Mouse (Mus musculus) 416B (cell line): Measurements from ENCODE around the gene Anxa6.
A peak's percentile ranks its signal among the peaks of the same experiment; 100 is the strongest.

ENCODE experiments used
- DNase-seq: peaks from one replicate; pipeline ENCODE4 v3.0.0; 2011; ENCODE audit warnings: low read depth

The Anxa6 gene

DNA sequence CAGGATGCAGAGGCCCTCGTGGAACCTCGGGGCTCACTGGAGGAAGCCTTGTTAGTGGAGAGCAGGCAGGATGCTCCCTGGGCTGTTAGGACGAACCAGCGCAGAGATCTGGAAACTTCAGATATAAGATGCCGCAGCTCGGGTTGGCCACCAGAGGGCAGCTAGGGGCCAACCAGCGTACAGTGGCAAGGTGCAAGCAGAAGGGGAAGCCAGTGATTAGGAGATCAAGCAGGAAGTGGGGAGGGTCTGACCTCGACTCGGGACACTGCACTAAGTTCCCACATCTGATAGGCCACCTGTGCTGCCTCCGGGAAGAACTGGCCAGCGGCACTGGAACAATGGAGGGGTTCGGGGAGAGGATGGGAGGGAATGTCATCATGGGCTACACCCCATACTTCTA, 35.0 kb downstream of the Anxa6 start:
- peak; percentile 76 for DNase-seq

DNA sequence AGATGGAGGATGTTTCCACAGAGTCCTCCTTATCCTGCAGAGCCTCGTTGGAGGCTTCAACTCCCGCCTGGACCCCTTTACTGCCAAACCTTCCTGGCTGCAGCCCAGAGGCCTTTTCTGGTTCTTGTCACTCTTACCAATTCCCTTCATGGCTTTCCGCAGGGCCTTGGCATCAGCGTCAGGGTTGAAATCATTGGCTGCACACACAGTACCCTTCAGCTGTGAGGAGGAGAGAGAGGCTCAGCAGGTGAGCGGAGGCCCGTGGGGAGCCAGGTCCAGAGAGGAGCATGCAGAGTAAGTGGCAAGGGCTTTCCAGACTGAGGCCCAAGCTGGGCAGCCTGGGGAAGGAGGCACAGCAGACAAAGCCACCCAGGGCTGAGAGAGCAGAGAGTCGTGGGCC, 37.1 kb downstream of the Anxa6 start:
- no peak for DNase-seq

DNA sequence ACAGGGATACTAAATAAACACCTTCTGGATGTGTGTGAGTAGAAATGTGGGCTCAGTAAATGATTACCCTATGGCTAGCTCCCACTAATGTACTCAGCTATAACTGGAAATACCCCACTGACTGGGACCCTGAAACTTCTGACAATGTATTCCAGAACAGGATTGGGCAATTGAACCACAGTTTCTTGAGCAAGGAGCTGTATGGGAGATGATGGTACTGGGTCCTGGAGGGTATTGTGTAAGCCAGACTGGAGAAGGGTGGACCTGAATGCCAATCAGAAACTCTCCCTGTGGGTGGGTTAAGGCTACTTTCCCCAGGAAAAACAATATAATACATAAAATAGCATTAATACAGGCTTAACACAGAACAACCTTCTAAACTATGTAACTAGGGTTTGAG, 43.3 kb downstream of the Anxa6 start:
- no peak for DNase-seq

DNA sequence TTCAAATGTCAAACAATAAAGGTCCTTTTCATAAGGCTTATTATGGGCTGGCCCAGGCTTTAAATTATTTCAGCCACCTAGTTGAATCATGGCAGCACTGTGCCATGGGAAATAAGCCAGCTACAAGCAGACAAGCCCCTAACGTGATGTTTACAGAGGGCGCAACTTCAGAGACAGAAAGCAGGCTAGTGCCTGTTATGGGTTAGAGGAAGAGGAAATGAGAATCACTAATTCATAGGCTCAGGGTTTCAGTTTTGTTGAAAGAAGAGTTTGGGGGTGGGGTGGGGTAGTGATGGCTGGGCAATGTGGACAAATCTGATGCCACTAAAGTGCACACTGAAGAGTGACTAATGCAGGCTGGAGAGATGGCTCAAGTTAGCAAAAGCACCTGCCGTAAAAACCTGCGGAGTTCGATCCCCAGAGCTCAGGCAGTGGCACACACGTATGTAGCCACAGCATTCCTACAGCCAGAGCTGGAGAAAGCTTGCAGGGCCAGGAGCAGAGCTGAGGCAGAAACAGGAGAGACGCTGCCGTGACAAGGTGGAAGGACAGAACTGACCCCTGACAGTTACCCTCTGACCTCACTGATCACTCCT, 44.4 kb downstream of the Anxa6 start:
- no peak for DNase-seq

DNA sequence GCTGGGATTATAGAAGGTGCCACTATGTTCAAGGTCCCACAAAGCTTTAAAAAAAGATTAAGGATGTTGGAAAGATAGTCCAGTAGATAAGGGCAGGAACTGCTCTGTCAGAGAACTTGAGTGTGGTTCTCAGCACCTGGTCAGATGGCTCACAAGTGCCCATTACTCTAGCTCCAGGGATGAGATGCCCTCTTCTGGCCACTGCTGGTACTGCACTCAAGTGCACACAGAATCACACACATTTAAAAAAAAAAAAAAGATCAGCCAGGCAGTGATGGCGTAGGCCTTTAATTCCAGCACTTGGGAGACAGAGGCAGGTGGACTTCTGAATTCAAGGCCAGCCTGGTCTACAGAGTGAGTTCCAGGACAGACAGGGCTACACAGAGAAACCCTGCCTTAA, 45.3 kb downstream of the Anxa6 start:
- peak; percentile 61 for DNase-seq

DNA sequence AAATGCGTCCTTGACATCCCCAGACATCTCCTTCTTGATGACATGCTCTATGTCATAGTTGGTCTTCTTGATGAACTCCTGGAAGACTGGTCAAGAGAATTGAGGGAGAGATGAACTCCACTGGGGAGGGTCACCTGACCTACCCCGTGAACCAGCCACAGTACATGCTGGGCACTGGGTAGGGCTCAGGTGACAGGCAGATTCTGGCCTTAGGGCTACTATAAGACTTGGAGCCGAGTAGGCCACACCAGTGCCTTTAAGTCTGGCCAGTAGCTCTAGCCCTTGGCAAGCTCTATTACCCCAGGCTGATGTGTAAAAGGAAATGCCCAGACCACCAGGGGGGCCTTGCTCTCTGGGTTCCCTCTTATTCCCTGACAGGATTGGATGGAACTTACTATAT, 48.2 kb downstream of the Anxa6 start:
- DNase-seq = no peak

DNA sequence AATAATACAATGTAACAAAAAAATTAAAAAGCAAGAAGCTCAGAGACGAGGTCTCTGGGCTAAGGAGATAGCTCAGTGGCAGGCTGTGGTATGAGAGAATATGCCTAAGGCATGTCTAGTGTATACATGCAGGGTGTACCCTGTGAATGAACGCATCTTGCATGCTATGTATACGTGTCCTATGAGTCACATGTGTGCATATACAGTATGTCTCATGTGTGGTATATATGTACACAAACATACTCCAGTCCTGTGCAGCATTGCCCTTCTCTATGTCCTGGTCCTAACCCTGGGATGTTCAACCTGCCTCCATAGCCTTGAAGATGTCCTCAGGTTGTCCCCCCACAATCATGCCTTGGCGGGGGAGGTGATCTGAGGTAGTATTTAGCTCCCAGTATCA, 48.7 kb downstream of the Anxa6 start:
- no peak for DNase-seq

DNA sequence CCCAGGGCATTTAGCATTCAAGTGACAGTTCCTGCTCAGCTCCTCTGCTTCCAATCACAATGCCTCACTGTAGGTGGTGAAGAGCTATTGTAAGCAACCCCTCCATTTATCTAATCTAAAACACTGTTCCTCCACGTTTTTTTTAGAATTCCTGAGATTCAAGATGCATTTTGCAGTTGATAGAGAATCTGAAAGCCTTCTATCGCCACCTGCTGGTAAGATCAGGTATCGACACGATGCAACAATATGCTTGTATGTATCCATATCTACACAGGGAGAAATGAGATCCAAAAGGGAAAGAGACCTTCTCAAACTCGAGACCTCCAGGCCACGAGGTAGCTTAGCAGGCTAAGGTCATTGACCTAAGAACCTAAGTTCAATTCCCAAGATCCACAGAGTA, 49.2 kb downstream of the Anxa6 start:
- DNase-seq = peak; percentile 84

DNA sequence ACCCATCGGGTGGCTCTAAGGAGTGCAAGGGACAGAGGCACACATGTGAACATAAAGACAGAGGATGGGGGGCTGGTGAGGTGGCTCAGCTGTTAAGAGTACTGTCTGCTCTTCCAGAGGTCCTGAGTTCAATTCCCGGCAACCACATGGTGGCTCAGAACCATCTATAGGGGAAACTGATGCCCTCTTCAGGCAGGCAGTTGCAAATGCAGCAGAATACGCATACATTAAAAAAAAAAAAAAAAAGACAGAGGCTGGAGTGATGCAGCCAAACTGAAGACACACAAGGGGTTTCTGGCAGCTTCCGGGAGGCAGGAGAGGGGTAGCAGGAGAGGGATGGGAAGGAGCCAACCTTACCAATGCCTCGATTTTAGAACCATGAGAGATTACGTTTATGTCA, 50.7 kb downstream of the Anxa6 start:
- DNase-seq = no peak

DNA sequence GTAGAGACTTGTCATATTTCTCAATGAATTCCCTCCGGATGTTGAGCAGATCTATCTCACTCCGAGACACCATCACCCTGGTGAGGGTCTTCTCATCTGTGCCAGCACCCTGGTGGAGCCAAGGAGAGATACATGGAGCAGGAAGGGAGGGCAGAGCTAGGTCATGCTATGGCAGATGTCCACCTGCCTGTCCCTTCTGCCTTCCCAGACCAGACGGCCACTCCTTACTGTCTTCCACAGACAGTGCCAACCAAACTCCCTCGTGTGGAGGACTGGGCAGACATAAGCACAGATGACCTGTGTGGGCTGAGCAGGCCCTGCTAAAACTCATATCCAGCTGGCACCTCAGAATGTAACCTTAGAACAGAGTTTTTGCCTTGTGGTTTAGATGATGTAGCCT, 51.6 kb downstream of the Anxa6 start:
- DNase-seq = no peak

DNA sequence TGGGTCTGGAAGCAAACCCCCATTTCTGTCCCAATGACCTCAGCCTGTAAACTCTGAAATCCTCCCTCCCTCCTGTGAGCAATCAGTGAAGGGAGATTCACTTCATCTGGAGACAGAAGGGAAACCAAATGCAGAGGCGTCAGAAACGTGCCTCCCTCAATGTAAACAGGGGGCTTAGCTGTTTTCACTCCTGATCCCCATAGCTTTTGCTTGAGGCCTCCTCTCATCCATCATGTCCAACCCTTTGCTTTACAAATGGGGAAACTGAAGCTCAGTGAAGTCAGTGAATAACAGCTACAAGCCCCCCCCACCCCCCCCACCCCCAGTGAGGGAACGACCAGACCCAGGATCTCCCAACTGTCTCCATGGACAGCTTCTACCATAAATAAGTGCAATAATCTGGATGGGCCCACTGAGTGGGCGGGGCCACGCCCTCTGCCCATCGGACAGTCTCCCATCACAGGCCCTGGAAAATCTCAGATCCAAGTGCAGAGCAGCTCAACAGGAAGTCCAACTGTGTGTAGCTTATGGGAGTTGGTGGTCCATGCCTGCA, 55.8 kb downstream of the Anxa6 start:
- DNase-seq = no peak

DNA sequence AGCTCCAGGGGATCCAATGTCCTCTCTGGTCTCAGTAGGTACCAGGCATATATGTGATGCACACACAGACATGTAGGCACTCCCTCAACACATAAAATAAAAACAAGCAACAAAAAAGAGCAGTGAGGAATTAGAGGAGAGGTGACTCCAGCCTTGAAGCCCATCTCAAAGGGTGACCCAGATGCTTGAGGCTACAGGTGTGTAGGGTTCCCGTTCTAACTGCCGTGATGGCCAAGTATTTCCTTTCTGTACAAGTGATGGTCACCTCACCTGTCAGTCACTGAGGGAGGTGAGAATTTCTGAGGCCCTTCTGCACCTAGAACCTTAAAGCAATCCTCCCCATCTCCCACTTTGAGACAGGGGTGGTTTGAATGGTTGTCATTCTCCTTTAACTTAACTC, 56.9 kb downstream of the Anxa6 start:
- no peak for DNase-seq

DNA sequence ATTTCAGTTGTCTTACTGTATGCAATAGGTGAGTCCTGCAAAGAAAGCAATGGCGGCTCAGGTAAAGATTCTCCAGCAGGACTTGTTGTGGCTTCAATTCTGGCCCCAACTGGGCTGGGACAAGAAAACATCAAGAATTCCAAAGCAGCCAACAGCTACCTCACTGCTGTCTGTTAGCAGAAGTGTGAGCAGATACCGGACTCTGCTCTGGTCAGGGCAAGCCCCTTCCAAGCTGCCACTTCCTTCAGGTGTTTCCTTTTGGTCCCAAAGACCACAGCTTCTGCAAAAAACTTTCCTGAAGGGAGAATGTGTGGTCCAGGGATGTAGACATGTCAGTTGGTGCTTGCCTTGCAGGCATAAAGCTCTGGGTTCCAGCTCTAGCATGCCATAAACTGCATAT, 57.5 kb downstream of the Anxa6 start:
- DNase-seq = peak; percentile 86

DNA sequence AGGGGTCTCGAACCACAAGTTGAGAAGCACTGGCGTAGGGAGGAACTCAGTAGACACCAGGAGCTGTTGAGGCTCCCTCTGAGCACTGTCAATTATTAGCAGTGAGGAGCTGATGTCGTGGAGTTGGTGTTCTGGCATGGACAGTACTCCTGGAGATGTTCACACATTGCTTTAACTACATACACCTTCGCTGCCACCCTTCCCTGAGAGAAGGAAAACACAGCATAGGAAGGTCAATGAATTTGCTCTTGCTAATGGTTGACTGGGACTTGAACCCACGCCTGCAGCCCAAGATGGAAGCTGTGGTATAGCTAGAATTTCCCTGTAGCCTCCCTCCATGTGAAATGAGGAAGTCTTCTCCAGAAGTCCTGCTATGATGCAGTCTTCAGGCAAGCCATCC, 57.9 kb downstream of the Anxa6 start:
- no peak for DNase-seq

DNA sequence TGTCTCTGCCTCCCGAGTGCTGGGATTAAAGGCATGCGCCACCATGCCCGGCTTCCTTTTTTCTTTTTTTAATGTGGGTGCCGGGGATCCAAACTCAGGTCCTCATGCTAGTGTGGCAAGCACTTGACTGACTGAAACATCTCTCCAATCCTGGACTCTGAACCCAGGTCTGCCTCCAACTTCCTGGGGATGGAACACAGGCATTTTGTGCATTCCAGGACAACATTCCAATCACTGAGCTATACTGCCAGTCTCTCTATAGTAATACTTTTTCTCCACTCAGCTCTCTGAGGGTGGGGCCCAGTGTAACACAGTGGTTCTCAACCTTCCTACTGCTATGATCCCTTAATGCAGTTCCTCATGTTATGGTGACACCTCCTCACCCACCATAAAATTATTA, 58.6 kb downstream of the Anxa6 start:
- no peak for DNase-seq

DNA sequence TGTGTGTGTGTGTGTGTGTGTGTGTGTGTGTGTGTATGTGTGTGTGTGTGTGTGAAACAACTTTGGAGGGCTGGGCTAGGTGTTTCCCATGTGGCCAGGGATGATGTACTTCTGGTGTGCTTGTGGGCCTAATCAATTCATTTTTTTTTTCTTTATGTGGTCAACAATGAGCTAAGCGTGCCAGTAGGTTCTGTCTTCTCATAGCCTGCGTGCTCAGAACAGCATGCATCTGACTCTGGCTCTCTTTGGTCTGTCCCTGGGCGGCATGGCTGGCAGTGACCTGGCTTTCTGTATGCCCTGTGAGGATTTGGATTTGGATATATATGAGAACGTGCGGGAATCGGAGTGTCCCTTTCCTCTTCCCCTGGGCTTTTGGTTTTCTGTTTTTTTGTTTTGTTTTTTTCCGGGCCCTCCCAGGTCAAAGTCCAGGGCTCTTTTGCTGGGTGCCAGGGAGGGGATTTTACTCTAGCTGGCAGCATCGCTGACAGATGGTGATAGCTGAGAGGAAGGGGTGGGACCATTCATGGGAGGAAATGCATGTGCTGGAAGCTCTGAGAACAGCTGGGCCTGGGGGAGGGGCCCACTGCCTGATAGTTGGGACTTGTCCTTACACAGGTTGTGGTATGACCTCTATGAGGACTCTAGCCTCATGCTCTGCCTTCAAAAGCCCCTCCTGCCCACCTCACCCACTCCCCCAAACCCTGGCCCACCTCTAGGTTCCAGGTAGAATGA, 59.6 kb downstream of the Anxa6 start:
- peak; percentile 78 for DNase-seq

DNA sequence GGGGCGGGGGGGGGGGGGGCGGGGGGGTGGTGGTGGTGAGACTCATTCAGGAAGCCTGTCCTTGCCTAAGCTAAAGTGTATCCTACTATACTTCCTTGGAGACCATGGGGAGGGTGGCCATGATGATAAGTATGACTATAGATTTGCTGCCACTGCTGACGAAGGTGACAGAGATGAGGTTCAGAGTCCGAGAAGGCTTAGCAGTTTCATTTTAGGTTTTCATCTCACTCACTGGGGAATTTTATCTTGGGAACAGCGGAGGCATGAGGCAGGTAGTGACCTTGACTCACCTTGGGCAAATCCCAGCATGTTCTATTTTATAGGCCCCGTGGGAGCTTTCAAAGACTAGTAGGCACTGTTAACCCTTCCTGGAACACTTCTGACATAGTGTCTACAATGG, 60.5 kb downstream of the Anxa6 start:
- DNase-seq = no peak

DNA sequence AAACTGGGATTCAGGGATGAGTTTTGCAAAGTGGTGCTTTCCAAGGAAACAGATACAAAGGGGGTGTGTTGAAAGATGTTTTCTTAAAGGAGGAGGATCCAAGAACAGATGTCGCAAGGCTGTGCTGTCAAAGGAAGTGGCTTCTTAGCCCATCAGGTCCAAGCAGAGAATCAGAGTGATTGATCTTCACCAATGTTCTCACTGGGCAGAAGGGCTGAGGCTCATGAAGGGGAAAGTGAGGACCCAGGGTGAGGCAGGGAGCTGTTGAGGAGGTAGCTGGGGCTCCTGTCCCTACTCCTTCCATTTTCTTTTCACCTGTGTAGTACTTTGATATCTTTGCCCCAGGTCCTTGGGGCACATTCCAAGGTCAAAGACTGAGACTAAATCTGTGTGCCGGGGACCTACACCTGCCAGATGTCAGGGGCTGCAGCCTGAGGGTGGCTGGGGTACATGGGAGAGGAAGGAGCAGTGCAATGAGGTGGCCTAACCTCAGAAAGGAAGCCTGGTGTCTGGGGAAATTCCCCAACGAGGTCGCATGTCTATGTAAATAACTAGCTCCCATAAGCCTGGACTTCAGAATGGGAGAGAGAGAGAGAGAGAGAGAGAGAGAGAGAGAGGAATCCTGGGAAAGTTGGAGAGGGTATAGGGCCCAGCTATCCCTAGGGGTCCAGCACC, 61.1 kb downstream of the Anxa6 start:
- DNase-seq = peak; percentile 59

DNA sequence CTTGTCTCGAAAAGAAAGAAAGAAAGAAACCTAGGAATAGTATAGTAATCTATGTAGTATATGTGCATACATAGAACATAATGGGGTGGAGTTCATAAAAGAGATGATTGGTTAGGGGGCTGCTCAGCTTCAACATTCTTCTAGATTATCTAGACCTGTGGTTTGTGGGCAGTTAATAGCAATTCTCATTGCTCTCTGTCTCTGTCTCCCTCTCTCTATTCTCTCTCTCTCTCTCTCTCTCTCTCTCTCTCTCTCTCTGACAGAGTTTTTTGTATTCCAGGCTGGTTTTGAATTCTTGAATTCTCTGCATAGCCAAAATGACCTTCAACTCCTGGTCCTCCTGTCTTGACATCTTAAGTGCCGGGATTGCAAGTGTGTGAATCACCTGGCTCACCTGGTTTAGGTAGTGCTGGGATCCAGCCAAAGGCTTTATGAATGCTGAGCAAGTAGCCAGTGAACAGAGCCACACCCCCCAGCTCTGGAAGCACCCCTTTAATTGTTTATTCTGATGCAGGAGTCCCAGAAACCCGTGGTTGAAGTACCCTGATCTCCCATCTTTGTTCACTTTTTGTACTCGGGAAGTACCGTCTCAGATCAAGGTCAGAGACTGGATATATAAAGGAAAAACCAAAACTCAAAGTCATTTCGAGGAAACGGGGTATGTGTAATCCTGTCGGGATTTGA, 61.7 kb downstream of the Anxa6 start:
- no peak for DNase-seq

DNA sequence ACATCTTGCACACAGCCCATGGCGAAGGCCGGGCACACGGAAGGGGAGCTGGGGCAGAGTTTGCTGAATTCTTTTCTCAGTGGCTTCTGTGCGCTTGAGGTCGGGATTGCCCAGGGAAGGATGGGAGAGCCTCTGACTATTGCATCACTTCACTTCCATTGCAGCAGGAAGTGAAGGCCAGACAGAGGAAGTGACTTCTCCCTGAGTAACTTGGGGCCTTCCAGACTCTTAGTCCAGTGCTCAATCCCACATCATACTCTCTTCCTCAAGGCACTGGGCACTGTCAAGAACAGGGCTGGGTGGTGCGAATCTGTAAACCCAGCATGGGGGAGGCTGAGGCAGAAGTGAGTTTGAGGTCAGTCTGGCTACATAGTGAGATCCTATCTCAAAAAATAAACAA, 68.0 kb downstream of the Anxa6 start:
- DNase-seq = peak; percentile 61

DNA sequence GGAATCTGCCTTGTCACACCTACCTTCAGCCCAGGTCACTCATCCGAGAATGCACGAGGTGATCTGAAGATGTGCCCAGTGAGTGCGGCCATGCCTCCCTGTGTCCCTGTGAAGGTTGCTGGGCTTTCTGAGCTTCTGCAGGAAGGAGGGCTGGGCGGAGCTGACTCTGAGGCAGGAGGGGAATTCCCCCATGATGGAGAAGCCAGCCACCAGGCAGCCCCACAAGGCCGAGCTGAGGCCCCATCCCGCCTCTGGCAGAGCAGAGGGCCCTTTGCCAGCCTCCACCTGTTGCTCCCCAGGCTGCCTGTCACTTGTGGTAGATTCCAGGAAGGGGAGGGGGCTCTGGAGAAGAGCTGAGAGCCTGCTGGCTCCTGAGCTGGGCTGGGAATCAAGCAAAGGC, 70.4 kb downstream of the Anxa6 start, which contains the start of gene Tnip1:
Gene Tnip1, minus strand, starts transcription at position 108 of the 400 bp plus-strand sequence.
- DNase-seq = no peak

DNA sequence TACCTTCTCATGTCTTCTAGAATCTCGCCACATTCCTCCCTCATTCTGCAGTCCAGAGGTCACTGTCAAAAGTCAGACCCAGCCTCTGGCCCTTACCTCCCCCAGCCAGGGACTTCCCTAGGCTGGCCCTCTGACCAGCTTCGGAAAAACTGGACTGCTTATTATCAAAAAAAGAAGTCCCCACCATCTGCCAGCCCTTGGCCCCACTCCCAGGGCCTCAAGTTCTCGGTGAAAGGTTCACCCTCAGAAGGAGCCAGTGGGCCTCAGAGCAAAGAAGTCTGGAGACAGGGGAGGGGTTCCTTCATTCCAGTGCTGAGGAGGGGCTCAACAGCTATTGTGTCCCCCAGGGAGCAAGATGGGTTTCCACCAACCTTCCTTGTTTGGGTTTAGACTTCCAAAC, 71.3 kb downstream of the Anxa6 start:
- DNase-seq = no peak
